Mouse (Mus musculus) spleen, adult 2 months (tissue): ENCODE measurements around the gene Serpina3k. TPM values are rescaled to one million over a fixed set of nuclear protein-coding genes. Genes with fewer than 3 reads are reported as not detected.
"Not testable (repeated sequence)": the region's sequence is repeated elsewhere in the genome, so short reads cannot be mapped to it uniquely, and the experiment has no call there.

ENCODE experiments used
- DNase-seq, 2 experiments: peaks; one replicate each; pipeline versions ENCODE4 v3.0.0 to v3.0.0-alpha.2; 2012 to 2021; ENCODE audit warnings: low spot score in 2 of 2, low read depth in 1 of 2
- H3K27ac ChIP-seq: fragments of 200-500 bp; 2 replicates; pipeline ENCODE4 v1.5.1; 2012; ENCODE audit warnings: low read length, inconsistent platforms; ENCODE audit not compliant: insufficient read depth
- H3K27me3 ChIP-seq: fragments of 200-500 bp; 2 replicates; pipeline ENCODE4 v1.6.1; 2012; ENCODE audit warnings: mild to moderate bottlenecking, moderate library complexity, low read length, inconsistent platforms; ENCODE audit not compliant: control insufficient read depth, insufficient read depth
- H3K36me3 ChIP-seq: fragments of 200-500 bp; 2 replicates; pipeline ENCODE4 v1.6.1; 2012; ENCODE audit warnings: mild to moderate bottlenecking, low read length, inconsistent platforms; ENCODE audit not compliant: control insufficient read depth, insufficient read depth
- H3K4me1 ChIP-seq: fragments of 200-500 bp; 2 replicates; pipeline ENCODE4 v1.6.1; 2011; ENCODE audit warnings: inconsistent platforms; ENCODE audit not compliant: control insufficient read depth, insufficient read depth, insufficient read length
- H3K4me3 ChIP-seq: fragments of 200-500 bp; 2 replicates; pipeline ENCODE4 v1.5.1; 2011; ENCODE audit warnings: mild to moderate bottlenecking, inconsistent platforms; ENCODE audit not compliant: insufficient read depth, insufficient read length; ENCODE audit errors: extremely low read depth
- CTCF ChIP-seq: fragments of 200-500 bp; IDR thresholded peaks from 2 replicates; pipeline ENCODE4 v1.5.1; 2011; ENCODE audit warnings: mild to moderate bottlenecking, inconsistent platforms; ENCODE audit not compliant: insufficient read depth, insufficient read length, insufficient replicate concordance; ENCODE audit errors: extremely low read depth
- POLR2A ChIP-seq: fragments of 200-500 bp; IDR thresholded peaks from 2 replicates; pipeline ENCODE4 v1.6.1; 2011; ENCODE audit warnings: low read depth, low read length, inconsistent platforms
- WGBS: fragments of 180-500 bp; shearing (Covaris S2); methylation state at CpG from one replicate; pipeline ENCODE4 v1.1.7; 2018; 5-methylcytosine and 5-hydroxymethylcytosine counted together
- polyA plus RNA-seq: library from polyadenylated mRNA; depleted of rRNA; stranded (reverse); fragments of >200 nt; gene quantifications from 2 replicates; pipeline ENCODE4 v1.2.3, GENCODE M21; 2012; rRNA removed

The Serpina3k gene
- polyA plus RNA-seq, 1 experiment, result 0.05 TPM

GRCm38 (mm10) chr12:104388477-104388876 lies 50.2 kb downstream of the Serpina3k start:
- no peaks in the 10 kb centered on the region for H3K4me1 ChIP-seq
- TF ChIP-seq CTCF, result no peak
- no peak for TF ChIP-seq POLR2A
- H3K4me3 ChIP-seq, result no peak overlapping the region
- H3K27me3 ChIP-seq, result no peaks in the 10 kb centered on the region
- no peaks in the 10 kb centered on the region for H3K36me3 ChIP-seq
- H3K27ac ChIP-seq, result no peak overlapping the region
- no peak for DNase-seq

- WGBS, result 33% methylated on average over 2 of the region's 2 CpGs
These were observed 52.8 kb downstream of the Serpina3k start for GRCm38 (mm10) chr12:104391057-104391456.

More at GRCm38 (mm10) chr12:104391057-104391456, 52.8 kb downstream of the Serpina3k start:
- H3K27me3 ChIP-seq, DNase-seq, H3K4me3 ChIP-seq, H3K27ac ChIP-seq, H3K36me3 ChIP-seq, H3K4me1 ChIP-seq: not testable (repeated sequence)

Other genes with a start within 250 kb of the Serpina3k start
- gene Serpina5, start 237.4 kb upstream of the Serpina3k start, polyA plus RNA-seq, result not detected in 2 replicates
- gene Serpina3a, start 225.8 kb upstream of the Serpina3k start, polyA plus RNA-seq, result not detected in 2 replicates
- 0.43 and 0.45 TPM in 2 replicates for gene Serpina3b, start 210.5 kb upstream of the Serpina3k start, polyA plus RNA-seq
- 0.35 and 0.49 TPM in 2 replicates for gene Serpina3c, start 184.6 kb upstream of the Serpina3k start, polyA plus RNA-seq
- 3.3 and 6.0 TPM in 2 replicates for gene Serpina3f, start 123.9 kb upstream of the Serpina3k start, polyA plus RNA-seq
- gene Serpina3g, start 102.2 kb upstream of the Serpina3k start, polyA plus RNA-seq, result 82.5 and 110 TPM in 2 replicates
- 0.45 and 0.76 TPM in 2 replicates for gene Serpina3i, start 75.4 kb upstream of the Serpina3k start, polyA plus RNA-seq
- not detected in 2 replicates for gene Serpina3j, start 23.9 kb upstream of the Serpina3k start, polyA plus RNA-seq
- gene Serpina3m, start within 50 bp of the Serpina3k start, polyA plus RNA-seq, result 0.06 TPM in 1 of 2 replicates, not detected in the other
- 15.9 and 31.8 TPM in 2 replicates for gene Serpina3n, start 68.2 kb downstream of the Serpina3k start, polyA plus RNA-seq
- 0.06 TPM in 1 of 2 replicates, not detected in the other for gene Gsc, start 134.8 kb downstream of the Serpina3k start, polyA plus RNA-seq